Mouse (Mus musculus) spleen, postnatal 36 days (tissue): ENCODE results near the gene Trmt1.

Experiments
- DNase-seq, 2 experiments: peaks; one replicate each; pipeline ENCODE4 v3.0.0; 2022; ENCODE audit warnings: low spot score in 2 of 2, mixed read lengths in 1 of 2

Gene Trmt1

DNA sequence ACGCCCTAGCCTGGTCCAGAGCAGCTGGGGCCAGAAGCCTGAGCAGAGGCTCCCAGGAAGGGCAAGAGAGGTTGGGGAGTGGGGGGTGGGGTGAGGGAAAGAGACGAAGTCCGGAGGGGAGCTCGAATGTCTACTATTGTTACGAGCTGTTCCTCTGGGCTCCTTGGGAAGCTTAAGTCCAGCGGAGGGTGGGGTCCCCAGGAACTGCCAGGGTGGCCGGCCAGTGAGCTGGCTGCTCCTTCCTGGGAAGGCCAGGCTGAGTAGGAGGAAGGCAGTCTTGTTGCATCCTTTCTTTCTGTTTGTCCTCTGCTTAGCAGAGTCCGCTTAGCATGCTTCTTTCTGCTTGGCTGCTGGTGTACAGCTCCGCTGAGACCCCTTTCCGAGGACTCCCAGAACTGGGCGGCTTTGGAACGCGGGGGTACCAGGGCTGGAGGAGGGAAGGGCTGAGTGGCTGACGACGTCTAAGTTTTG lies 22.0 kb downstream of the Trmt1 start:
- DNase-seq = no peak

GRCm38 (mm10) chr8:84708774-84709475 lies 22.8 kb downstream of the Trmt1 start:
- DNase-seq = peak; percentile 78 to 87

- no peak for DNase-seq
Observed at GRCm38 (mm10) chr8:84709931-84710330, 23.8 kb downstream of the Trmt1 start.

DNA sequence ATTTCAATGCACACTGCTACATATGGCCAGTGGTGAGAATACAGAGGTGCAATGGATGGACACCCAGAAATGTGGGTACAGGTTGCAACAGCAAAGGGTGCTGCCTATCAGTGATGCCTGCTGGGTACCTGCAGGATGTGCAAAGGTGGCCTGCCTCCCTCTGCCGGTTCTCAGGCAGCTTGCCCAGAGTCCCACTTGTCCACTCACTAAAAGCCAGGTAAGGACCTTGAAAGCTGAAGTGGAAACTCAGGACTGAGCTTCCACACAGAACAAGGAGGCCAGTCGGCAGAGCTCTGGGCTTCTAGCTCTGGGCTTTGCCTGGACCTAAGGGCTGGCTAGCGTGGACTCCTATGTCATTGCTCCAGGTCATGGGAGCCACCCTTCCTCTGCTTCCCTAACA lies 25.2 kb downstream of the Trmt1 start:
- DNase-seq = no peak

- no peak for DNase-seq
Observed at GRCm38 (mm10) chr8:84711933-84712758, 26.0 kb downstream of the Trmt1 start.

DNA sequence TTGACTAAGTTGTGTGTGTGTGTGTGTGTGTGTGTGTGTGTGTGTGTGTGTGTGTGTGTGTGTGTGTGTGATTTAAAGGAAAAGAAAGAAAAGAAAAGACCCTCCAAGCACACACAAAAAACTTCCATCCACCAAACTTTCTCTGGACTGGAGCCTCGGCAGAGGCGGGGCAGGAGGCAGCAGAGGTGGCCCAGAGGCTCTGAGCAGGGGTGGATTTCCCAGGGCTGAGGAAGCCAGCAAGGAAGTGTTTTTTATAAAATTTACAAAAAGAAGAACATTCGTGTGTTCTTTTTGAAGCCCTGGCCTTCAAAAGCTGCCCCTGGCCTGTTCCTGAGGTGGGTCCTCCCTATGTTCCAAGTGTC lies 26.6 kb downstream of the Trmt1 start:
- DNase-seq = no peak

- no peak for DNase-seq
Observed at GRCm38 (mm10) chr8:84713381-84713780, 27.3 kb downstream of the Trmt1 start.

DNA sequence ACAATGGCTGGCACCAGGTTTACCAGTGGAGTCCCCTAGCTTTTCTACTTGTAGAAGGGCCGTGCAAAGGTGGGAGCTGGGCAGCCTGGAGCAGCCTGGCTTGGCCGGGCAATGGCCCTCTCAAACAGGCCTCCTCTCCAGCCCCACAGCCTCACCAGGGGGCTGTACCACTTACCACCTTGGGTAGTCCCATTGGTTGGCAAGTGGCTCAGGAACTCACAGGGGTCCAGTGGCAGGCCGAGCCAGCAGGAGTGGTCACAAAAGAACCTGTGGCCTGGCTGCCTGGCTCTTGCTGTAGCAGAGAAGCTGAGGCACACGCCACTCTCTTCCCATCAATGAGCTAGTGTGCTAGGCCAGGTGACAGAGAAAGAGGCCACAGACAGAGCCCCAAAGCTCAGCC lies 28.1 kb downstream of the Trmt1 start:
- DNase-seq = no peak

- DNase-seq = no peak
Observed at GRCm38 (mm10) chr8:84715893-84716468, 29.9 kb downstream of the Trmt1 start.

GRCm38 (mm10) chr8:84716790-84717189 lies 30.7 kb downstream of the Trmt1 start:
- no peak for DNase-seq

DNA sequence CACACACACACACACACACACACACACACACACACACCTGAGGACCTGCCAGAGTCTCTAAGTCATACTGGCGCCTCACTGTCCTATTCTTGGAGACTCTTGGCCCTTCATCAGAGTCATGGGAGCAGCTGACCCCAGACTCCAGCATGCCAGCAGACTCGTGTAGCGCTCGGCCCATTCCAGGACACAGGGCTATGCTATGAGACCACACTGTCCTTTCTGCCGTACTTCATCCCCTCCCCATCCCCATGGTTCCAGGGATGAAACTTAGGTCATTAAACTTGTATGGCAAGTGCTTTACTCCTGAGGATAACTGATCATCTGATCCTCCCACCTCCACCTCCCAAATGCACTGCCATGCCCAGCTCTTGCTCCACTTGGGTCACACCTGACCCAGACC lies 32.4 kb downstream of the Trmt1 start:
- no peak for DNase-seq

GRCm38 (mm10) chr8:84718959-84719690 lies 33.0 kb downstream of the Trmt1 start:
- no peak for DNase-seq

DNA sequence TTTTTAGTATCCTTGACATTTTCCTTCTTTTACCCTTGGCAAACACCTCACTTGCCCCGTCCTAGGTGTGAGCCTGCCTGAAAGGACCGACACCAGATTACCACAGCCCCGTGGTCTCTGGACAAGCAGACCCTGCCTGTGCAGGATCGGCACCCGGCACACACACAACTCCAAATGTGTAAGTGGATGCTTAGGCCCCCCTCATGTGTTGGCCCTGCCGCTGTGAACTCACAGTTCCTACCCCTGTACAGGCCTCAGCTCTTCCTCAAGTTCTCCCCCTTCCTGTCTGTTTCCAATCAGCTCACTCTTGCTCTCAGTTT lies 36.4 kb downstream of the Trmt1 start:
- DNase-seq = no peak

DNA sequence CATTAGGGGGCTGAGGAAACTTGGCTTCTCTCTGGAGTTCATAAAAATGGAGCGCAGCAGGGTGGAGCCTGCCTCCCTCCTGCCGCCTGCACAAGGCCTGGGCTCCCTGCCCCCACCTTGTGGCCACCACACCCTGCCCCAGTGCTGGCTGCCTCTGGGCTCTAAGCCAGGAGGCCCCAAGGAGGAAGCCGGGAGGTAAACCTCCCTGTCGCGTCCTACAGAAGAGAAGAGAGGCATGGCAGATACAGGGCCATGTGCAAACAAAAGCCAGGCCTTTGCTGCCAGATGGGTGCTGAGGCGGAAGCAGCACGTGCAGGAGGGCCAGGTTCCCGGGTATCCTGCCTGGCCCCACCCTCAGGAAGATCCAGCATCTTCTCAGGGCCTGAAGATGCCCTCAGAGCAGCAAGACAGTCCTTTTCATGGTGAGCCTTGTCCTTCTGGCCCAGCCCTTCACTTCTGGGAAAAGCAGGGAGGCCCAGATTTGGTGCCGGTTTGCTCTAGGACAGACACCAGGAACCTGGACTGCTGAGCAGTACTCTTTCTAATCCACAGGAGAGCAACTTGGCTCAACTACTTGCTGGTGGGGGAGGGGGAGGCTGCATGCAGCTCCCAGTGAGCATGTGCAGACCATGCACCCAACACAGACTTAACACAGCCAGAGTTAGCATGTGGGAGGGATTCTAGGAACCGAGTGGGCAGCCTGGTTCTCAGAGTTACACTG lies 36.9 kb downstream of the Trmt1 start, which contains the start of gene G430095P16Rik:
TSS of gene G430095P16Rik (plus strand) at position 158 of the 721 bp plus-strand sequence.
- DNase-seq = peak; percentile 84 to 87

- peak in 1 of 2 experiments; percentile 64 for DNase-seq
Observed at GRCm38 (mm10) chr8:84723571-84723900, 37.4 kb downstream of the Trmt1 start.

- DNase-seq = no peak
Observed at GRCm38 (mm10) chr8:84724683-84725082, 38.6 kb downstream of the Trmt1 start.

DNA sequence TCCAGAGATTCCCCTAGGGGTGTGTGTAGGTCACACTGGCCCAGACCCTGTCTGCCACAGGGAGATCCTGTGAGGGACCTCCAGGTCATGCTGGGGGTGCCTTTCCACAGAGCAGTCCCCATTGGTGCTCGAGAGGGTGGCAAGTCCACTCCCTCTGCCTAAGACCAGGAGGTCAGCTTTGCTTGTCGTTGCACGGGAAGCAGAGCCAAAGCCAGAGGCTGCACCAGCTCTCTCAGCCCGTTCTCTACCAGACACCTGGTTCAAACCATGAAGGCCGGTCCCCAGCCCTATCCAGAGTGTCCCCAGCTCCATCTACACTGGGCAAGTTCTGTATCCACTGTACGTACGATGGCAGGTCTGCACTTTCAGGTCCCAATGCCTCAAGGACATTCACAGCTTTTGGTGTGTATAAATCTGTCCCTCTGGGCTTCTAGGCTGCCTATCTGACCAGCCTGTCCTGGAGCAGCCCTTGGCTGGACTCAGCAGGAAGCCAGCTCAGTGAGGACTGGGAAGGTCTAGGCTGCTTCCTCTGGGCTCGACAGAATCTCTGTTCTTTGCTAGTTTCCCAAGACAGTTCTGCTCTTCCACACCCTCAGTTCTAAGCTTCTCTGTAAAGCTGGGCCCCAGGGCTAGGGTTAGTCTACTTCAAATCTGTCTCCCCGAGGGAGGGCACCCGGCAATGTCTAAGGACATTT lies 39.3 kb downstream of the Trmt1 start:
- DNase-seq = no peak

DNA sequence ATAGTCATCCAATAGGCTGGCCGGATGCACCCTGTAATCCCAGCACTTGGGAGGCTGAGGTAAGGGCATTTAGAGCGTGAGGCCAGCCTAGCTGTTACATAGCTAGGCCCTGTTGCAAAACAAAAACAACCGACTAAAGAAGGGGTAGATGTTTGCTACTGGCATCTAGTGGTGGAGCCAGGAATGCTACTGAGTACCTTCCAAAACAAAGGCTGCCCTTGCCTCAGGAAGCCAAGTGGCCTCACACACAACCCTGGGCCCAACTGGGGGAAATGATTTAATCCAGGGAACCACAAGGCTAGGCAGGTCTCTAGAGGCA lies 39.8 kb downstream of the Trmt1 start:
- peak in 1 of 2 experiments; percentile 44 for DNase-seq

- no peak for DNase-seq
Observed at GRCm38 (mm10) chr8:84728474-84728873, 42.4 kb downstream of the Trmt1 start.

- DNase-seq = no peak
Observed at GRCm38 (mm10) chr8:84729921-84730362, 43.8 kb downstream of the Trmt1 start.
